Mouse (Mus musculus): ENCODE measurements around the gene Gm7102. TPM values are rescaled to one million over a fixed set of nuclear protein-coding genes. Genes with fewer than 3 reads are reported as not detected.
"Not testable (repeated sequence)": the region's sequence is repeated elsewhere in the genome, so short reads cannot be mapped to it uniquely, and the experiment has no call there.

The Gm7102 gene
- total RNA-seq (2014; rRNA removed), result 0.31 and 1.00 TPM in 2 replicates
- 0.11 TPM in 1 of 2 replicates, not detected in the other for polyA plus RNA-seq (2015; fragmentation: Nextera tagmentation; extraction: Ambion mirVana)

DNA sequence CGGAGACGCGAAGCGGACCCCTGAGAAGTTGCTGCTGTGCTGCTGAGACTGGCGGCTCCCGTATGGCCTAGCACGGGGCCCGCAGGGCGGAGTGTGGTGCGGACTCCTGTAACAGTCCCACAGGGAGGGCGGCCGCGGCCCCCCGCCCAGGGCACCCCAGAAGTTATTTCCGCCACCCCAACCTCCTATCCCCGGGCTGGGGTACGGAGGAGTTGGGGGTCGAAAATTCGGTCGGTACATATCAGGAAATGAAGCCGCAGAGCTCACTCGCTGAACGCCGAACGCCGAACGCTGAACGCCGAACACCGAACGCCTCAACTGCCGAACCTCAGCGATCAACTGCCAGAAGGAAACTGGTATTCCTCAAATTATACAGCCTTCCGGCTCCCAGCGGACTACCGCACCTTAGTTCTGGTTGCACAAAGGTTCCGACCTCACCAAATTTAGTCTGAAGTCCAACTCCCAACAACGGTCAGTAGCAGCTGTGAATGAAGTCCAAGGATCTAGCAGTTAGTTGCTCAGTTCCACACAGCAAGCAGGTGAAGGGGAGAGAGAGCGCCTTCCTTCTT lies at the start of gene Gm7102:
Gm7102 (minus strand) TSS at position 554 of the 569 bp plus-strand sequence.
- no peak for TF ChIP-seq CTCF (IDR thresholded peaks at IDR 0.05; ENCODE audit: low read depth)
- no peaks in the 10 kb centered on the region for H3K36me3 ChIP-seq (ENCODE audit: insufficient read depth)
- no peak for DNase-seq
- ATAC-seq, result no peak
- H3K9me3 ChIP-seq (ENCODE audit: low read length), result no peaks in the 10 kb centered on the region
- H3K9ac ChIP-seq, result peak within 1 kb of the TSS; percentile 3; the same call in 1 of the 2 replicates
- H3K27ac ChIP-seq (ENCODE audit: low read depth, low read length), result no peak within 1 kb of the TSS
- peak within 1 kb of the TSS; percentile 37 for H3K4me2 ChIP-seq (ENCODE audit: low read depth)
- H3K4me1 ChIP-seq (ENCODE audit: insufficient read depth), result no peaks in the 10 kb centered on the region
- H3K27me3 ChIP-seq (ENCODE audit: insufficient read depth, low read length), result no peaks in the 10 kb centered on the region
- H3K4me3 ChIP-seq (ENCODE audit: low read depth, low read length), result peak within 1 kb of the TSS; percentile 24
- WGBS, result 46% methylated on average over 39 of the region's 39 CpGs

GRCm38 (mm10) chr19:61224678-61225525 lies 48.8 kb upstream of the Gm7102 start:
- WGBS, result 31% methylated on average over 52 of the region's 53 CpGs
- H3K4me1 ChIP-seq (ENCODE audit: insufficient read depth), result no peaks in the 10 kb centered on the region
- ATAC-seq (peak; percentile 0; the same call in 1 of the 2 replicates), DNase-seq (peak; percentile 4)
- no peaks in the 10 kb centered on the region for H3K36me3 ChIP-seq (ENCODE audit: insufficient read depth)
- H3K27me3 ChIP-seq (ENCODE audit: insufficient read depth, low read length), result 0 out of 2 replicates have a peak, but pooled peaks cover 4% of the 10 kb centered on the region
- TF ChIP-seq CTCF (IDR thresholded peaks at IDR 0.05; ENCODE audit: low read depth), result no peak
- H3K4me2 ChIP-seq (ENCODE audit: low read depth), result peak overlapping the region; percentile 70
- H3K9ac ChIP-seq, result peak overlapping the region; percentile 62; the same call in 1 of the 2 replicates
- peak overlapping the region; percentile 59 for H3K4me3 ChIP-seq (ENCODE audit: low read depth, low read length)
- H3K27ac ChIP-seq (ENCODE audit: low read depth, low read length), result peak overlapping the region; percentile 94
- H3K9me3 ChIP-seq (ENCODE audit: low read length), result no peaks in the 10 kb centered on the region

- 92% methylated on average over 6 of the region's 6 CpGs for WGBS
Measured at GRCm38 (mm10) chr19:61223706-61224328, 47.7 kb upstream of the Gm7102 start.

GRCm38 (mm10) chr19:61207506-61207905 lies 31.4 kb upstream of the Gm7102 start:
- ATAC-seq; H3K4me3 ChIP-seq (ENCODE audit: low read depth, low read length); DNase-seq; H3K27ac ChIP-seq (ENCODE audit: low read depth, low read length); H3K9ac ChIP-seq; H3K4me2 ChIP-seq (ENCODE audit: low read depth); H3K27me3 ChIP-seq (ENCODE audit: insufficient read depth, low read length); H3K36me3 ChIP-seq (ENCODE audit: insufficient read depth); H3K9me3 ChIP-seq (ENCODE audit: low read length); H3K4me1 ChIP-seq (ENCODE audit: insufficient read depth): not testable (repeated sequence)
- 89% methylated on average over 6 of the region's 6 CpGs for WGBS

More at GRCm38 (mm10) chr19:61223706-61224328, 47.7 kb upstream of the Gm7102 start:
- DNase-seq, result no peak
- no peak for ATAC-seq
- Histone ChIP-seq H3K9ac (no peak overlapping the region), H3K27ac (ENCODE audit: low read depth, low read length) (no peak overlapping the region), H3K9me3 (ENCODE audit: low read length) (no peaks in the 10 kb centered on the region), H3K36me3 (ENCODE audit: insufficient read depth) (no peaks in the 10 kb centered on the region), H3K4me1 (ENCODE audit: insufficient read depth) (no peaks in the 10 kb centered on the region), H3K4me3 (ENCODE audit: low read depth, low read length) (no peak overlapping the region), H3K4me2 (ENCODE audit: low read depth) (no peak overlapping the region), H3K27me3 (ENCODE audit: insufficient read depth, low read length) (0 out of 2 replicates have a peak, but pooled peaks cover 4% of the 10 kb centered on the region)
- peak; percentile 42 for TF ChIP-seq CTCF (IDR thresholded peaks at IDR 0.05; ENCODE audit: low read depth)

GRCm38 (mm10) chr19:61199836-61200235 lies 23.7 kb upstream of the Gm7102 start:
- Histone ChIP-seq H3K4me1 (ENCODE audit: insufficient read depth) (no peaks in the 10 kb centered on the region), H3K36me3 (ENCODE audit: insufficient read depth) (no peaks in the 10 kb centered on the region), H3K4me3 (ENCODE audit: low read depth, low read length) (no peak overlapping the region), H3K27me3 (ENCODE audit: insufficient read depth, low read length) (no peaks in the 10 kb centered on the region), H3K9me3 (ENCODE audit: low read length) (no peaks in the 10 kb centered on the region), H3K9ac (no peak overlapping the region), H3K4me2 (ENCODE audit: low read depth) (no peak overlapping the region), H3K27ac (ENCODE audit: low read depth, low read length) (no peak overlapping the region)
- 14% methylated on average over 10 of the region's 10 CpGs for WGBS
- TF ChIP-seq CTCF (IDR thresholded peaks at IDR 0.05; ENCODE audit: low read depth), result no peak
- no peak for ATAC-seq
- peak; percentile 24 for DNase-seq

GRCm38 (mm10) chr19:61199316-61199715 lies 23.2 kb upstream of the Gm7102 start:
- H3K4me3 ChIP-seq (ENCODE audit: low read depth, low read length), result no peak overlapping the region
- WGBS, result 13% methylated on average over 13 of the region's 13 CpGs
- DNase-seq (peak; percentile 89), ATAC-seq (no peak)
- TF ChIP-seq CTCF (IDR thresholded peaks at IDR 0.05; ENCODE audit: low read depth), result no peak; the same call in 1 of the 2 replicates
- no peaks in the 10 kb centered on the region for H3K36me3 ChIP-seq (ENCODE audit: insufficient read depth)
- H3K27me3 ChIP-seq (ENCODE audit: insufficient read depth, low read length), result no peaks in the 10 kb centered on the region
- H3K4me2 ChIP-seq (ENCODE audit: low read depth), result no peak overlapping the region
- H3K9ac ChIP-seq, result no peak overlapping the region
- H3K4me1 ChIP-seq (ENCODE audit: insufficient read depth), result no peaks in the 10 kb centered on the region
- H3K27ac ChIP-seq (ENCODE audit: low read depth, low read length), result no peak overlapping the region
- no peaks in the 10 kb centered on the region for H3K9me3 ChIP-seq (ENCODE audit: low read length)

DNA sequence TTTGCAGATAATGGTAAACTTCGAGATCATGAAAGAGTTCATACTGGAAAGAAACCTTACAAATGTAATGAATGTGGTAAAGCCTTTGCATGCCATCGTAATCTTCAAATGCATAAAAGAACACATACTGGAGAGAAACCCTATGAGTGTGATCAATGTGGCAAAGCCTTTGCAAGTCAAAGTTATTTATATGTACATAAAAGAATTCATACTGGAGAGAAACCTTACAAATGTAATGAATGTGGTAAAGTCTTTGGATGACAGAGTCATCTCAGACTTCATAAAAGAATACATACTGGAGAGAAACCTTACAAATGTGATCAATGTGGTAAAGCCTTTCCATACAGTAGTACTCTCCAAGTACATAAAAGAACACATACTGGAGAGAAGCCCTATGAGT lies 7.5 kb upstream of the Gm7102 start, which contains the start of gene Gm6020:
Gm6020 (plus strand) TSS at position 301 of the 400 bp plus-strand sequence.
- H3K4me1 ChIP-seq (ENCODE audit: insufficient read depth); H3K36me3 ChIP-seq (ENCODE audit: insufficient read depth); ATAC-seq; H3K27me3 ChIP-seq (ENCODE audit: insufficient read depth, low read length); H3K9ac ChIP-seq; DNase-seq; H3K4me2 ChIP-seq (ENCODE audit: low read depth); H3K4me3 ChIP-seq (ENCODE audit: low read depth, low read length); H3K27ac ChIP-seq (ENCODE audit: low read depth, low read length); H3K9me3 ChIP-seq (ENCODE audit: low read length): not testable (repeated sequence)
- WGBS, result 87% methylated on average over 2 of the region's 2 CpGs

Data from forebrain, postnatal 0 days (tissue).